Mouse (Mus musculus) liver, adult 2 months (tissue): ENCODE data around the gene Zfr2.

Experiments
- CTCF ChIP-seq: fragments of 200-500 bp; IDR thresholded peaks from 2 replicates; pipeline ENCODE4 v1.5.1; 2011; ENCODE audit warnings: low read depth, low read length, control low read depth
- POLR2A ChIP-seq: fragments of 200-500 bp; IDR thresholded peaks from 2 replicates; pipeline ENCODE4 v1.6.1; 2011; ENCODE audit warnings: low read length, control low read depth; ENCODE audit not compliant: insufficient read depth; ENCODE audit errors: extremely low read depth

DNA sequence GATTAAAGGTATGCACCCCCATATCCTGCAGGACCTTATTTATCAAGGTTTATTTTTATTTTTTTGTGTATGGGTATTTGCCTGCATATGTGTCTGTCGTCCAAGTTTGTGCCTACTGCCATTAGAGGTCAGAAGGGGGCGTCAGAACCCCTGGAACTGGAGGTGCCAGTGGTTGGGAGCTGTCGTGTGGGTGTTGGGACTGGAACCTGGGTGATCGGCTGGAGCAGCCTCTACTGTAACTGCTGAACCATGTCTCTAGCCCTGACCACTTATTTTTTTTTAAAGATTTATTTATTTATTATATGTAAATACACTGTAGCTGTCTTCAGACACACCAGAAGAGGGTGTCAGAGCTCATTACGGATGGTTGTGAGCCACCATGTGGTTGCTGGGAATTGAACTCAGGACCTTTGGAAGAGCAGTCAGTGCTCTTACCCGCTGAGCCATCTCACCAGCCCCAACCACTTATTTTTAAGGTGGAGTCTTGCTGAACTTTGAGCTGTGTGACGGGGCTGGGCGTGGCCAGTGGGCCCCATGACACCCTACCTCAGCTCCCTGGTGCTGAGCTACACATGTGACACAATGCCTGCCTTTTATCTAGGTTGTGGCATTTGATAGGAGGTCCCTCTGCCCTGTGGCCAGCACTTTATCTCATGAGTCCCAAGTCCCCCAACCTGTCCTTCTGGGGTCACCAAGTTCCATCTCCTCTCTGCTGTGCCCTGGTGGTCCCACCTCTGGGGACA lies 29.8 kb upstream of the Zfr2 start:
- TF ChIP-seq CTCF (no peak), POLR2A (no peak)
